Mouse (Mus musculus) forebrain, embryonic 16.5 days (tissue): Measurements from ENCODE around the gene Alg5. TPM values are rescaled to one million over a fixed set of nuclear protein-coding genes. Genes with fewer than 3 reads are reported as not detected.
"Not testable (repeated sequence)": the region's sequence is repeated elsewhere in the genome, so short reads cannot be mapped to it uniquely, and the experiment has no call there.

Experiments used
- ATAC-seq: fragments of 200-750 bp; cut with Nextera tagmentation; 2 replicates; pipeline ENCODE4 v1.8.0; 2017; ENCODE audit warnings: mild to moderate bottlenecking, moderate library complexity
- H3K27ac ChIP-seq: fragments of 300-500 bp; sonication (generic); 2 replicates; pipeline ENCODE4 v1.5.1; 2014; ENCODE audit warnings: low read length, control low read depth
- H3K27me3 ChIP-seq: fragments of 300-500 bp; sonication (generic); replicated peaks from 2 replicates; pipeline ENCODE4 v1.6.1; 2014; ENCODE audit warnings: low read length; ENCODE audit not compliant: control insufficient read depth, insufficient read depth
- H3K36me3 ChIP-seq: fragments of 300-500 bp; sonication (generic); 2 replicates; pipeline ENCODE4 v1.6.1; 2014; ENCODE audit not compliant: control insufficient read depth, insufficient read depth
- H3K4me1 ChIP-seq: fragments of 300-500 bp; sonication (generic); replicated peaks from 2 replicates; pipeline ENCODE4 v1.6.1; 2014; ENCODE audit warnings: low read length; ENCODE audit not compliant: control insufficient read depth, insufficient read depth
- H3K4me2 ChIP-seq: fragments of 300-500 bp; sonication (generic); 2 replicates; pipeline ENCODE4 v1.6.1; 2014; ENCODE audit warnings: mild to moderate bottlenecking, low read length, control low read depth
- H3K4me3 ChIP-seq: fragments of 300-500 bp; sonication (generic); replicated peaks from 2 replicates; pipeline ENCODE4 v1.5.1; 2014; ENCODE audit warnings: mild to moderate bottlenecking, low read length, control low read depth
- H3K9ac ChIP-seq: fragments of 300-500 bp; sonication (generic); replicated peaks from 2 replicates; pipeline ENCODE4 v1.6.1; 2014; ENCODE audit warnings: low read depth, low read length, control low read depth
- H3K9me3 ChIP-seq: fragments of 300-500 bp; sonication (generic); 2 replicates; pipeline ENCODE4 v1.6.1; 2016; ENCODE audit warnings: low read length; ENCODE audit not compliant: control insufficient read depth
- WGBS: fragments of 180-500 bp; shearing (Covaris S2); extraction: QIAGEN DNeasy Blood & Tissue Kit; methylation state at CpG from one replicate; pipeline ENCODE4 v1.1.7; 2014; 5-methylcytosine and 5-hydroxymethylcytosine counted together
- polyA plus RNA-seq: library from polyadenylated mRNA; unstranded; fragments of >200 nt; fragmentation: Nextera tagmentation; extraction: Ambion mirVana; gene quantifications from 2 replicates; pipeline ENCODE4 v1.2.1, GENCODE M21; 2015

Gene Alg5
- polyA plus RNA-seq, 1 experiment from 2014 or later = 52.7 TPM

DNA sequence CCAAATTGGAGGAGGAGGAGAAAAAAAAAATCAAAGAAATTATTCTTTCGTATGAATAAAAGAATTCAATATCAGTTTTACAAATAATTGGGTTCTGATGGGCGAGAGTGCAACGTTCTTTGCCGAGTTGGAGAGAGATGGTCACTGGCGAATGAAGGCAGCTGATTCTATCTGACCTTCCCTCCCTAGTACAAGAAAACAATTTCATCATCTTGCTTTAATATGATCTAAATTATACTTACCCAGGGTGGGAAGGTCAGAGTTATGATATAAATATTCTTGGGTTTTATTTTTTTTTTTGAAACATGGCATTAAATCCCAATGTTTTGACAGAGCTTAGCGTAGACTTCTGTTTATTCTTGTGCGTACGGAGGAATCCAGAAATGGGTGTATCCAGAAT is 22.1 kb downstream of the Alg5 start:
- Histone ChIP-seq H3K9ac (no peak overlapping the region), H3K9me3 (no peaks in the 10 kb centered on the region), H3K36me3 (no peaks in the 10 kb centered on the region), H3K27ac (no peak overlapping the region), H3K27me3 (peaks cover 6% of the 10 kb centered on the region; the same call in 1 of the 2 replicates), H3K4me3 (no peak overlapping the region), H3K4me2 (no peak overlapping the region), H3K4me1 (peaks cover 14% of the 10 kb centered on the region)
- ATAC-seq = no peak
- WGBS = 85% methylated on average over 8 of the region's 8 CpGs

- Histone ChIP-seq H3K9me3 (no peaks in the 10 kb centered on the region), H3K9ac (no peak overlapping the region), H3K36me3 (no peaks in the 10 kb centered on the region), H3K4me2 (no peak overlapping the region), H3K4me1 (peaks cover 14% of the 10 kb centered on the region), H3K4me3 (no peak overlapping the region), H3K27me3 (peaks cover 6% of the 10 kb centered on the region; the same call in 1 of the 2 replicates), H3K27ac (no peak overlapping the region)
- 83% methylated on average over 9 of the region's 9 CpGs for WGBS
- no peak for ATAC-seq
These were observed 23.9 kb downstream of the Alg5 start for GRCm38 (mm10) chr3:54759211-54759610.

GRCm38 (mm10) chr3:54760321-54761115 is 25.2 kb downstream of the Alg5 start:
- Histone ChIP-seq H3K4me1 (peaks cover 10% of the 10 kb centered on the region), H3K27me3 (peaks cover 3% of the 10 kb centered on the region; the same call in 1 of the 2 replicates), H3K9me3 (no peaks in the 10 kb centered on the region), H3K36me3 (no peaks in the 10 kb centered on the region), H3K9ac (no peak overlapping the region), H3K27ac (no peak overlapping the region), H3K4me2 (no peak overlapping the region), H3K4me3 (no peak overlapping the region)
- 76% methylated on average over 15 of the region's 15 CpGs for WGBS
- ATAC-seq = no peak

- Histone ChIP-seq H3K27ac (no peak overlapping the region), H3K27me3 (peaks cover 3% of the 10 kb centered on the region; the same call in 1 of the 2 replicates), H3K36me3 (no peaks in the 10 kb centered on the region), H3K4me3 (no peak overlapping the region), H3K4me1 (peaks cover 3% of the 10 kb centered on the region), H3K9me3 (no peaks in the 10 kb centered on the region), H3K9ac (no peak overlapping the region), H3K4me2 (no peak overlapping the region)
- WGBS = 71% methylated on average over 1 of the region's 1 CpGs
- no peak for ATAC-seq
These were observed 25.9 kb downstream of the Alg5 start for GRCm38 (mm10) chr3:54761258-54761657.

- H3K4me2 ChIP-seq = no peak overlapping the region
These were observed 29.1 kb downstream of the Alg5 start for GRCm38 (mm10) chr3:54764418-54764817.

GRCm38 (mm10) chr3:54765521-54765920 is 30.2 kb downstream of the Alg5 start:
- H3K9me3 ChIP-seq, H3K4me2 ChIP-seq, ATAC-seq, H3K4me3 ChIP-seq, H3K27me3 ChIP-seq, H3K36me3 ChIP-seq, H3K9ac ChIP-seq, H3K27ac ChIP-seq, H3K4me1 ChIP-seq: not testable (repeated sequence)
- WGBS = 88% methylated on average over 6 of the region's 6 CpGs

More at GRCm38 (mm10) chr3:54764418-54764817, 29.1 kb downstream of the Alg5 start:
- no peaks in the 10 kb centered on the region for H3K9me3 ChIP-seq
- no peak overlapping the region for H3K9ac ChIP-seq
- H3K4me3 ChIP-seq = no peak overlapping the region
- ATAC-seq = peak; percentile 47; the same call in 1 of the 2 replicates
- H3K36me3 ChIP-seq = no peaks in the 10 kb centered on the region
- WGBS = 83% methylated on average over 18 of the region's 18 CpGs
- no peaks in the 10 kb centered on the region for H3K27me3 ChIP-seq
- H3K4me1 ChIP-seq = no peaks in the 10 kb centered on the region
- no peak overlapping the region for H3K27ac ChIP-seq

GRCm38 (mm10) chr3:54766034-54766433 is 30.7 kb downstream of the Alg5 start:
- no peak overlapping the region for H3K4me3 ChIP-seq
- H3K9me3 ChIP-seq = no peaks in the 10 kb centered on the region
- H3K36me3 ChIP-seq = no peaks in the 10 kb centered on the region
- 84% methylated on average over 14 of the region's 14 CpGs for WGBS
- H3K27ac ChIP-seq = no peak overlapping the region
- H3K4me2 ChIP-seq = no peak overlapping the region
- no peak overlapping the region for H3K9ac ChIP-seq
- no peak for ATAC-seq
- H3K27me3 ChIP-seq = no peaks in the 10 kb centered on the region
- no peaks in the 10 kb centered on the region for H3K4me1 ChIP-seq

DNA sequence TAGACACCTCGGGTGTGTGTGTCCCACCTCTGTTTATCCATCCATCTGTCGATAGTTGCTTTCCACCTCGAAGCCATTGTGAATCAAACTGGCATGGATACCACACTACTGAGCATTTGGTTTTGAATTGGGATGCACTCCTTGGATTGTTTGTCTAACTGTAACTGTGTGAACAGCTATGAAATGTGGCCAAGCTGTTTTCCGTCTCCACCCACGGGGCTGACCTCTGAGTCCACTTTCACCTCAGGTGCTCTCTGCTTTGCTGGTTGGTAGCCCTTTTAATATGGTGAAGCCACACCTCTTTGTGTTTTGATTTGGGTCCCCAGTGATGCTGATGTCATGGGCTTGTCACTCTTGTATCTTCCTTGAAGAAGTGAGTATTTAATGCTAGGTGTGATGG is 31.5 kb downstream of the Alg5 start:
- no peak overlapping the region for H3K9ac ChIP-seq
- no peaks in the 10 kb centered on the region for H3K27me3 ChIP-seq
- no peak overlapping the region for H3K4me2 ChIP-seq
- WGBS = 92% methylated on average over 5 of the region's 5 CpGs
- no peak overlapping the region for H3K4me3 ChIP-seq
- no peak overlapping the region for H3K27ac ChIP-seq
- no peaks in the 10 kb centered on the region for H3K36me3 ChIP-seq
- H3K9me3 ChIP-seq = no peaks in the 10 kb centered on the region
- H3K4me1 ChIP-seq = no peaks in the 10 kb centered on the region
- ATAC-seq = no peak

GRCm38 (mm10) chr3:54768592-54768991 is 33.3 kb downstream of the Alg5 start:
- no peak for ATAC-seq
- Histone ChIP-seq H3K36me3 (no peaks in the 10 kb centered on the region), H3K27ac (no peak overlapping the region), H3K4me3 (no peak overlapping the region), H3K9me3 (peaks cover 1% of the 10 kb centered on the region; the same call in 1 of the 2 replicates), H3K9ac (no peak overlapping the region), H3K4me1 (no peaks in the 10 kb centered on the region), H3K4me2 (no peak overlapping the region), H3K27me3 (no peaks in the 10 kb centered on the region)
- 91% methylated on average over 8 of the region's 8 CpGs for WGBS
